Mouse (Mus musculus) embryonic fibroblast, embryonic 13.5 days (primary cell): Measurements from ENCODE around the gene Hbp1.

Source experiments
- CTCF ChIP-seq: IDR thresholded peaks from 2 replicates; pipeline ENCODE4 v1.5.1; 2011; ENCODE audit warnings: mild to moderate bottlenecking, control low read depth, low read length, moderate library complexity, borderline replicate concordance; ENCODE audit not compliant: insufficient read depth
- POLR2A ChIP-seq: IDR thresholded peaks from 2 replicates; pipeline ENCODE4 v1.6.1; 2011; ENCODE audit warnings: low read depth, mild to moderate bottlenecking, control low read depth, low read length, moderate library complexity

- no peak for TF ChIP-seq CTCF
- no peak for TF ChIP-seq POLR2A
These were observed 52.9 kb downstream of the Hbp1 start for GRCm38 (mm10) chr12:31897456-31897855.
